Mouse (Mus musculus): ENCODE data around the gene Jade2.
A peak's percentile ranks its signal among the peaks of the same experiment; 100 is the strongest.

GRCm38 (mm10) chr11:51768296-51768695 is 89.2 kb downstream of the Jade2 start:
- TF ChIP-seq CTCF (IDR thresholded peaks at IDR 0.05; ENCODE audit: low read depth), result no peak
- TF ChIP-seq EP300 (IDR thresholded peaks at IDR 0.05; ENCODE audit: low read depth), result 0 out of 2 replicates have a peak, but pooled peaks have one; percentile 14
